Mouse (Mus musculus): ENCODE data around the gene Camsap2.

Camsap2 gene

GRCm38 (mm10) chr1:136345454-136346372 is at the start of gene Camsap2:
Gene Camsap2, minus strand, starts transcription at chr1:136346104.
- DNase-seq (ENCODE audit: low read depth, low spot score), result peak; percentile 94
- Histone ChIP-seq H3K36me3 (ENCODE audit: control insufficient read depth, insufficient read depth, low read length, poor library complexity, severe bottlenecking) (no peaks in the 10 kb centered on the region), H3K27me3 (ENCODE audit: control insufficient read depth, insufficient read depth, low read length, poor library complexity, severe bottlenecking) (no peaks in the 10 kb centered on the region)

GRCm38 (mm10) chr1:136395073-136395472 is 49.2 kb upstream of the Camsap2 start:
- DNase-seq (ENCODE audit: low read depth, low spot score), result no peak
- H3K27me3 ChIP-seq (ENCODE audit: control insufficient read depth, insufficient read depth, low read length, poor library complexity, severe bottlenecking), result no peaks in the 10 kb centered on the region
- H3K36me3 ChIP-seq (ENCODE audit: control insufficient read depth, insufficient read depth, low read length, poor library complexity, severe bottlenecking), result no peaks in the 10 kb centered on the region

- no peaks in the 10 kb centered on the region for H3K36me3 ChIP-seq (ENCODE audit: control insufficient read depth, insufficient read depth, low read length, poor library complexity, severe bottlenecking)
- DNase-seq (ENCODE audit: low read depth, low spot score), result peak; percentile 28
- no peaks in the 10 kb centered on the region for H3K27me3 ChIP-seq (ENCODE audit: control insufficient read depth, insufficient read depth, low read length, poor library complexity, severe bottlenecking)
These were observed 48.6 kb upstream of the Camsap2 start for GRCm38 (mm10) chr1:136394506-136394905.

- Histone ChIP-seq H3K36me3 (ENCODE audit: control insufficient read depth, insufficient read depth, low read length, poor library complexity, severe bottlenecking) (no peaks in the 10 kb centered on the region), H3K27me3 (ENCODE audit: control insufficient read depth, insufficient read depth, low read length, poor library complexity, severe bottlenecking) (no peaks in the 10 kb centered on the region)
- no peak for DNase-seq (ENCODE audit: low read depth, low spot score)
These were observed 41.0 kb upstream of the Camsap2 start for GRCm38 (mm10) chr1:136386914-136387313.

GRCm38 (mm10) chr1:136381583-136381982 is 35.7 kb upstream of the Camsap2 start:
- no peaks in the 10 kb centered on the region for H3K36me3 ChIP-seq (ENCODE audit: control insufficient read depth, insufficient read depth, low read length, poor library complexity, severe bottlenecking)

DNA sequence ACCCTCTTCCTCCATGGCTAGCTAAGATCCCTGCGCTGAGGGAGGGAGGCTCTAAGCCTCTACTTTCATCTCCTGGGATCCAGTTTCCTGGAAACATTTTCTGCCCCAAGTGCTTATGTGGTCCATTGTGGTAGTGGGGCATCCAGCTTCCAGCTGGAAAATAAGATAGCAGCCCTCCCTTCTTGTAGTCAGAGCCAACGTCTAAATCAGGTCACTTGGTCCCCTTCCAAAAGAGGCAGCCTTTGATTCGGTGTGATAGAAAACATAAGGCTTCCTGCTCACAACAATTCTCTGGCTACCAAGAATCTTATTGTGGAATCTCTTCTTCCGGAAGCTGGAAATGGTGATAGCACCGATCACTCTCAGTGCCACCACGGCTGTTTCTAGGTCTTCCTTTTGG is 35.3 kb upstream of the Camsap2 start:
- DNase-seq (ENCODE audit: low read depth, low spot score), result no peak
- Histone ChIP-seq H3K27me3 (ENCODE audit: control insufficient read depth, insufficient read depth, low read length, poor library complexity, severe bottlenecking) (no peaks in the 10 kb centered on the region), H3K36me3 (ENCODE audit: control insufficient read depth, insufficient read depth, low read length, poor library complexity, severe bottlenecking) (no peaks in the 10 kb centered on the region)

More at GRCm38 (mm10) chr1:136381583-136381982, 35.7 kb upstream of the Camsap2 start:
- no peaks in the 10 kb centered on the region for H3K27me3 ChIP-seq (ENCODE audit: control insufficient read depth, insufficient read depth, low read length, poor library complexity, severe bottlenecking)
- no peak for DNase-seq (ENCODE audit: low read depth, low spot score)

DNA sequence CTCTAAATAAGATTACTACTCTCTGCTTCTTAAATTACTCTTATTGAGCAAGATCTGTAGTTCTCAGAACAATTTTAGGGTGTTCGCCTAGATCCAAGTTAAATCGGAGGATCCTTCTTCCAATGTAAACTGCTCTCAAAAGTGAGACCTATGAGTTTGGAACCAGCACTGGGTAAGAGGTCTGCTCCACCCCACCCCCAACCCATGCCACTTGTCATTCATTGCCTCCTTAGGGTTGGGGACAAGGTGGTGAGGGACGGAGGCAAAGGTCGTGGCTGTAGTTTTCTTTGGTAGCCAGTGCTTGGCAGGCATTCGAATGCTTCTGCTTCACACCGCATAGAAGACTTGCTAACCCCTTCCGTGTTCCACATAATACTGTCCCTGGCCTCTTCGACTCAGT is 34.7 kb upstream of the Camsap2 start:
- Histone ChIP-seq H3K27me3 (ENCODE audit: control insufficient read depth, insufficient read depth, low read length, poor library complexity, severe bottlenecking) (no peaks in the 10 kb centered on the region), H3K36me3 (ENCODE audit: control insufficient read depth, insufficient read depth, low read length, poor library complexity, severe bottlenecking) (no peaks in the 10 kb centered on the region)
- no peak for DNase-seq (ENCODE audit: low read depth, low spot score)

GRCm38 (mm10) chr1:136380161-136380560 is 34.3 kb upstream of the Camsap2 start:
- DNase-seq (ENCODE audit: low read depth, low spot score), result no peak
- Histone ChIP-seq H3K36me3 (ENCODE audit: control insufficient read depth, insufficient read depth, low read length, poor library complexity, severe bottlenecking) (no peaks in the 10 kb centered on the region), H3K27me3 (ENCODE audit: control insufficient read depth, insufficient read depth, low read length, poor library complexity, severe bottlenecking) (no peaks in the 10 kb centered on the region)

- Histone ChIP-seq H3K27me3 (ENCODE audit: control insufficient read depth, insufficient read depth, low read length, poor library complexity, severe bottlenecking) (no peaks in the 10 kb centered on the region), H3K36me3 (ENCODE audit: control insufficient read depth, insufficient read depth, low read length, poor library complexity, severe bottlenecking) (no peaks in the 10 kb centered on the region)
- no peak for DNase-seq (ENCODE audit: low read depth, low spot score)
These were observed 33.4 kb upstream of the Camsap2 start for GRCm38 (mm10) chr1:136379261-136379660.

DNA sequence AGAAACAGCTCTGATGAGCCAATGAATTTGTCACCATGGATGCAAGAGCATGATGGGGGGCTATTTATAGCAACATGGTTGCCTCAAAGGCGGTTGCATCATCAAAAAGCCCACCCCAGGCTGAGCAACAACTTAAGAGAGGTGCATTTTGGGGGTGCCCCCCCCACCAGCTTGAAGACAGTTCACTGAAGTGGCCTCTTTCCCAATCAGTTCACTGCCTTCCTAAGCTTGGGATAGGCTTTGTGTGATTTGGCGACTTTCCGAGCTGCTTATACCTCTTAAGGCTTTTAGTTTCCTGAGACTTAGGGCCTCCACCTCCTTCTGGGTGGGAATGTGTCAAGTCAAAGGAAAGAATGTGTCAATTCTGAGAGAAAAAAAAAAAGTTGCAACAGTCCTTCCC is 20.1 kb upstream of the Camsap2 start:
- Histone ChIP-seq H3K36me3 (ENCODE audit: control insufficient read depth, insufficient read depth, low read length, poor library complexity, severe bottlenecking) (no peaks in the 10 kb centered on the region), H3K27me3 (ENCODE audit: control insufficient read depth, insufficient read depth, low read length, poor library complexity, severe bottlenecking) (no peaks in the 10 kb centered on the region)
- no peak for DNase-seq (ENCODE audit: low read depth, low spot score)

- Histone ChIP-seq H3K36me3 (ENCODE audit: control insufficient read depth, insufficient read depth, low read length, poor library complexity, severe bottlenecking) (no peaks in the 10 kb centered on the region), H3K27me3 (ENCODE audit: control insufficient read depth, insufficient read depth, low read length, poor library complexity, severe bottlenecking) (no peaks in the 10 kb centered on the region)
- no peak for DNase-seq (ENCODE audit: low read depth, low spot score)
These were observed 18.8 kb upstream of the Camsap2 start for GRCm38 (mm10) chr1:136364711-136365110.

DNA sequence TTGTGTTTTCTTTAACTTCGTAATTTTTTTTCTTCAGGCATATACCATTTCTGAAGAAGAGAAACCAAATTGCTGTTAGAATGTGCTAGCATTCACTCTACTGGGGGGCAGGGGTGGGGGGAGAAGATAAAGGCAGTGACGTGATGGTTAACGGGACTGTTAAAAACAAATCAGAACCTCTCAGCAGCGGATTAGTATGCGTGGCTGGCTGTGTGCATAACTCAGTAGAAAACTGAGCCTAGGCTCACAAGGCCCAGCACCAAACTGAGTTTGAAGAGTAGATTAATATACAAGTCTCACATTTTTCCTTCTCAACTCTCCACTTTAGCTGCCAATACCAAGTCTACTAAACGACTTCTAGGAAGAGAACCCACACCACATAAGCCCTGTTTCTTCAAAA is 17.1 kb upstream of the Camsap2 start:
- Histone ChIP-seq H3K36me3 (ENCODE audit: control insufficient read depth, insufficient read depth, low read length, poor library complexity, severe bottlenecking) (no peaks in the 10 kb centered on the region), H3K27me3 (ENCODE audit: control insufficient read depth, insufficient read depth, low read length, poor library complexity, severe bottlenecking) (no peaks in the 10 kb centered on the region)
- DNase-seq (ENCODE audit: low read depth, low spot score), result no peak

GRCm38 (mm10) chr1:136362567-136362966 is 16.7 kb upstream of the Camsap2 start:
- Histone ChIP-seq H3K27me3 (ENCODE audit: control insufficient read depth, insufficient read depth, low read length, poor library complexity, severe bottlenecking) (no peaks in the 10 kb centered on the region), H3K36me3 (ENCODE audit: control insufficient read depth, insufficient read depth, low read length, poor library complexity, severe bottlenecking) (no peaks in the 10 kb centered on the region)
- no peak for DNase-seq (ENCODE audit: low read depth, low spot score)

DNA sequence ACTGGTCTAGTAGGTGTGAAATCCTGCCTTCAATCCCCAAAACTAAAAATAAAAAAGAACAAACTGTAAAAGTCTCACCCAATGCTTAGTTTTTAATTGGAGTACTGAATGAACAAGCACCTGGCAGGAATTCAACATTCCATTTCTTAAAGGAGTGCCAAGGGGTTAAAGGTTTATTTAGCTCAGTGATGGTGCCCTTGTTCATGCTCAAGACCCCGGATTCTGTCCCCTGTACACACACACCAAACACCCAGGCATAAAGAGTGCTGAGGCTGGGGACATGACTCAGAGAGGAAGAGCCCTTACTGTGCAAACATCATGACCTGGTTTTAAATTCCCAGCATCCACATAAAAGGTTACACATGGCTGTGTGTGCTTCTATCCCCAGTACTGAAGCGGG is 15.5 kb upstream of the Camsap2 start:
- Histone ChIP-seq H3K27me3 (ENCODE audit: control insufficient read depth, insufficient read depth, low read length, poor library complexity, severe bottlenecking) (no peaks in the 10 kb centered on the region), H3K36me3 (ENCODE audit: control insufficient read depth, insufficient read depth, low read length, poor library complexity, severe bottlenecking) (no peaks in the 10 kb centered on the region)
- no peak for DNase-seq (ENCODE audit: low read depth, low spot score)

- no peak for DNase-seq (ENCODE audit: low read depth, low spot score)
- Histone ChIP-seq H3K36me3 (ENCODE audit: control insufficient read depth, insufficient read depth, low read length, poor library complexity, severe bottlenecking) (no peaks in the 10 kb centered on the region), H3K27me3 (ENCODE audit: control insufficient read depth, insufficient read depth, low read length, poor library complexity, severe bottlenecking) (no peaks in the 10 kb centered on the region)
These were observed 15.0 kb upstream of the Camsap2 start for GRCm38 (mm10) chr1:136360909-136361308.

All from splenic B cell, adult 2 months (primary cell).